Mouse (Mus musculus) cerebral cortex, adult 2 months (tissue): ENCODE results near the gene Nxn.

Experiments
- WGBS: fragments of 180-500 bp; shearing (Covaris S2); methylation state at CpG from one replicate; pipeline ENCODE4 v1.1.7; 2018; 5-methylcytosine and 5-hydroxymethylcytosine counted together

Nxn gene

GRCm38 (mm10) chr11:76260208-76261050 lies 138.5 kb downstream of the Nxn start:
- WGBS: 73% methylated on average over 10 of the region's 10 CpGs

DNA sequence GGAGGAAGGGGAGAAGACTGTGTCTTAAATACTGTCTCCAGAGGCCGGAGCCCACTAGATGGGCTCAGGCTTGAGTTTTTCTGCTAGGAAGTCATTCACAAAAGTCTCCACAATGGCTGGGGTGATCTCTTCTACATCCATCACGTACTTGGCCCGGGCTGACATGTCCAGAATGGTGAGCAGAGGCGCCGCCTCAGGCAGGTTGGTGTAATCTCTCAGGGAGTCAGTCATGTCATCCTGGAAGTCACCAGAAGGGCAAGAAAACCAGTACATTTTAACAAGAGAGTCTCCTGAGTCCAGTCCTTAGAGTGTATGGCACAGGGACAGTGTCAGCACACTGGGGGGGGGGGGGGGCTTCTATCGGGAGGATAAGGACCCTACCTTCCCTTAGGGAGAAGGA lies 140.4 kb downstream of the Nxn start:
- 89% methylated on average over 6 of the region's 6 CpGs for WGBS

DNA sequence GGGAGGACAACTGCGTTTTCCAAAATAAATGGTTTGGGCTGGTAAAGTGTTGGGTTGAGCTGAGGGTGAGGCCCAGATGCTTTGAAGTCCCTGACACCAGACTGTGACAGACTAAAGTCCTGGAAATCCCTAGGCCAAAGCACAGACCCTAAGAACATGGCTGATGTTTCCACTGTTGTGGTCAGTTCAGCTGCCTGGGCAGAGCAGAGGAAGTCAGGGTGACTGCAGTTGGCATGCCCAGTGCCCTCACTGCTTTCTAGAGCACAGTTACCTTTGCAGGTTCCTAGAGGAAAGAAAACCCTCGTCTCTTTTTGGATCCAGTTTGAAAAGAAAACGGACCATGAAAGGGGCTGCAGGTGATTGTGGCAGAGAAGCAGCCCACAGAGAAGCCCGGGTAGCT lies 141.6 kb downstream of the Nxn start:
- 91% methylated on average over 4 of the region's 4 CpGs for WGBS

DNA sequence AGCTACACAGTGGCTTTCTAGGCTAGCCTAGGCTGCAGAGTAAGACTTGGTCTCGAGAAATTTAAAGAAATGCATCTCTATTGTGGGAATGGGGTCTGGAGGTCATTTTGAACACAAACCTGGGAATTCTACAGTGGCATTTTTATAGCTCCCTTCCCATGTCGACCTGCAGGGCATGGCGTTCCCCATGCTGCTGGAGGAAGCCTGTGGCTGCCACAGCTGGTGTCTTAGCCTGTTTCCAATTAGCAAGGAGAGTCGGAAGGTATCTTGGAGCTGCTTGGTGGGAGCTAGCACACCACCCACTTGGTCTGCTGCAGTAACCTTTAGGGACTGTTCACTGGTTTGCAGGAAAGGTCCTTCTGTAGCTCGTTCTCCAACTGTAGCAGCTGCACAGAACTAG lies 142.8 kb downstream of the Nxn start:
- 76% methylated on average over 5 of the region's 5 CpGs for WGBS

DNA sequence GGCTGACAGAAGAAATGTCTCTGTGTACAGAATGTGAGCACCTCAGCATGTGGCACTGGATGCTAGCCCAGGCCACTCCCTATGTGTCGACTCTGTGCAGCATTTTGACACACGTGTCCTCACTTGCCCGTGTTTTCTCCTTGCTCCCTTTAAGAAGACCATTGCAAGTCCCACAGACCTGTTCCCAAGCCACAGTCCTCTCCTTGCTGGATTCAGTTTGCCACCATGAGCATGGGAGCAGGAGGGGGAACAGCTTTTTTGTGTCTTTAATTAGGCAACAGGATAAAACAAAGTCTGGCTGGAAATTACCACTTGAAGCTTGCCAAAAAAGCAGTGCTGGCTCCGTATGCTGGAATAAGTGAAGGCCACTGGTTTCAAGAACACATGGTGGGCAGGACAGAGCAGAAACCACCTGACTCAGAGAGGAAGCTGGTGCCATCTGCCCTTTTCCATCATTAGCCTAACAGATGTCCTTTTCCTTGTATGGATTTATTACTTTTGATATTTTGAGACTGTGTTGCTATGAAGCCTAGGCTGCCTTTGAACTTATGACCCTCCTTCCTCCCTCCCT lies 143.4 kb downstream of the Nxn start:
- WGBS: 29% methylated on average over 4 of the region's 4 CpGs

DNA sequence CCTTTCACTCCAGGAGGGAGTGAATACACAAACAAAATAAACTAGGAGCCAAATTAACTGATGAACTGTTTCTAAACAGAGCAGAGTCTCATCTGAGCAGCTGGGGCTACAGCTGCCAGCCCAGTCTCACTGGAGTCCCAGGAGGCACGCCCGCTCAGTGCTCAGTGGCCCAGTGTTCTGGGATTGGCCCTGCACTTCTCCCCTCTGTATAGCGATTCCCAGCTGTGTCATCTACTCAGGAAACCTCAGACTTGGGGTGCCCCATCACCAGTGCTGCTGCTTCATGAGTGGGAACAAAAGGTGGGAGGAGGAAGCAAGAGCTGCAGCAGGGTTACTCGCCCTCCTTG lies 145.0 kb downstream of the Nxn start:
- 68% methylated on average over 4 of the region's 4 CpGs for WGBS

GRCm38 (mm10) chr11:76253145-76253917 lies 145.6 kb downstream of the Nxn start:
- WGBS: 37% methylated on average over 5 of the region's 5 CpGs

GRCm38 (mm10) chr11:76252036-76252435 lies 146.9 kb downstream of the Nxn start:
- WGBS: 54% methylated on average over 3 of the region's 3 CpGs

- WGBS: 60% methylated on average over 2 of the region's 2 CpGs
Measured at GRCm38 (mm10) chr11:76247239-76247638, 151.7 kb downstream of the Nxn start.

GRCm38 (mm10) chr11:76243811-76244546 lies 155.0 kb downstream of the Nxn start:
- 1% methylated on average over 34 of the region's 34 CpGs for WGBS

GRCm38 (mm10) chr11:76242901-76243810 lies 155.8 kb downstream of the Nxn start, which contains the start of the genes Mrm3 and Glod4:
Gene Mrm3 (plus strand): TSS chr11:76243715.
Gene Glod4 (minus strand): TSS chr11:76243725.
- whole genome bisulfite sequencing: under 1% methylated on average over 61 of the region's 61 CpGs

DNA sequence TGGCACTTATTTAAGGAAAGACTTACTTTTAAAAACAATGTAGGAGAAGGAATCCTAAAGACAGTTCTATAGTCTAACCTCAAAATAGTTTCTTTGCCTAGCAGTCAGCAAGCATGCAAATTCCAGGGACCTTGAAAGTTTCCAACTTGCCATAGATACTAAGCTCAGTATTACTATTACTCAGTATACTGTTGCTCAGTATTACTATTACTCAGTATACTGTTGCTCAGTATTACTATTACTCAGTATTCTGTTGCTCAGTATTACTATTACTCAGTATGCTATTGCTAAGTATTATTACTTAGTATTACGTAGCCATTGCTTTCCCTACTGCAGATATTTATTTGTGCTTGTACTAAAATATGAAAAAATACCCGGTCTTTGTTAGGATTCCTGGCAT lies 159.2 kb downstream of the Nxn start:
- WGBS: 91% methylated on average over 2 of the region's 2 CpGs

- 91% methylated on average over 3 of the region's 3 CpGs for WGBS
Measured at GRCm38 (mm10) chr11:76236136-76236535, 162.8 kb downstream of the Nxn start.

GRCm38 (mm10) chr11:76224631-76225030 lies 174.3 kb downstream of the Nxn start:
- 94% methylated on average over 5 of the region's 5 CpGs for WGBS

DNA sequence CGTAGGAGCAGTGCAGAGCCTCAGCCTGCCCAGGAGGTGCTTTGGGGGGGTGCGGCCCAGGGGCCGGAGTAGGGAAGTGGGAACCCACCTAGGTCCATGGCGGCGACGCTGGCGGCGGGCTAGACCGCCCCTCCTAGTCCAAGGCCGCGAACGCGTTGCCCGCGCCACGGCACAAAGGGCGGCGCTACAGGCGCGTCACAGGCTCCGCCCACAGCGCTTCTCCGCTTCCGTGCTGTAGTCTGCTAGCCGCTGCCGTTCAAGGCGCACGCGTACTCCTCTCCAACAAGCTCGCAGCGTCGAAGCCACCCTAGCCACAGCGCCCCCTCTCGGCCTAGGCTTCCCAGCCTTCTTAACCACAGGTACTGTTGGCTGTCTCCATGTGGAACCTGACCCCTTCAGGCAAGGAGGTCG lies 181.5 kb downstream of the Nxn start, which contains the start of the genes Dbil5 and Gemin4:
Dbil5 (plus strand) TSS at position 219 of the 411 bp plus-strand sequence.
Gemin4 (minus strand) TSS at position 275 of the 411 bp plus-strand sequence.
- under 1% methylated on average over 35 of the region's 35 CpGs for WGBS

GRCm38 (mm10) chr11:76216681-76217389 lies 182.1 kb downstream of the Nxn start:
- 2% methylated on average over 33 of the region's 33 CpGs for WGBS

DNA sequence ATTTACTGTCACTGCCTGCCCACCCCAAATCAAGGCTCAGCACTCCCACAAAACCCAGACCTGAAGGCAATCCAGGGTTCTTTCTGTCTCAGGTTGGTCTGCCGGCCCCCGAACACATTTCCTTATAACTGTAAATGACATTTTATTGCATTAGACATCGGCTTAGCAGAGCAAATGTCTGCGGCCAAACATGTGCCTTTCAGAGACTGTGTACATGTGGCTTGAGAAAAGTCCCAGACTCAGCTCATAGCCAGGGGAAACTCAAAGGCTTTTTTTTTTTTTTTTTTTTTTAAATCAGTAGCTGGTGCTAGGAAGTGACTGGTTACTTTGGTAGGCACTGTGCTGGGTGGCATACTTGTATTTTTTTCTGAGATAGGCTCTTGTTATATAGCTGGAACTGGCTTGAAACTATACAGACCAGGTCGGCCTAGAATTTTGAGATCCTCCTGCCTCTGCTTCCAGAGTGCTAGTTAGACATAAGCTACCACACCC lies 182.8 kb downstream of the Nxn start:
- 91% methylated on average over 5 of the region's 5 CpGs for WGBS

DNA sequence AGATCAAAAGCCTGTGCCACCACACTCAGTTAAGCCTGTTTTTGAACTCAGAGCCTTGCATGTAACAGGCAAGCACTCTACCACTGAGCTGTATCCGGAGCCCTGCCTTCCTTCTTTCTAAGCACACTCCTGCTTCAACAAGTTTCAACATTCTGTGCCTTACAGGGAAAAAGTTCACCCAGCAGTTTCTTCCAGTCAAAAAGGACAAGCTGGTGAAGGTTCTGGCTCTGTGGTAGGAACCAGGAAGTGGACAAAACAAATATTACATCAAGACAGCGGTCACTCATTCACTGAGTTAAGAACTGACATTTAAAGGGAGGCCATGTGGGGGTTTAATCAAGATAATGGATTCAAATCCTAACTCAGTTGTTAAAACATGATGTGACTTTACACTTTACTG lies 183.9 kb downstream of the Nxn start:
- WGBS: 87% methylated on average over 2 of the region's 2 CpGs

DNA sequence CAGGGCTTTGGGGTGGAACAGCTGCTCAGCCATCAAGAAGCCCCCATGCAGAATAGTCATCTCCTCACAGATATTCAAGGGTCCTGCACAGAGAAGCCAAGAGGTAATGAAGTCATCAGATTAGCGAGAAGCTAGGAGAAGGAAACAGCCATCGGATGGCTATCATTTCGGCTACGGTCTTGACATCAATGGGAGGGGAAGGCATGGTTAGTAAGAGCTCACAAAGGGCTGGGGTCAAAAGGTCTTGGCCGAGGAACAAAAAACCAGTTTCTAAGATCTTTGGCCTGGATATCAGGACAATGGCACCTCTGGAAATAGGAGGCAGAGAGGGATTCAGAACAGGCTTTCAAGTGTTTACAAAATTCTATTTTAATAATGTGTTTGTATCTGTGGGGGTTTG lies 185.1 kb downstream of the Nxn start:
- WGBS: 60% methylated on average over 5 of the region's 5 CpGs

DNA sequence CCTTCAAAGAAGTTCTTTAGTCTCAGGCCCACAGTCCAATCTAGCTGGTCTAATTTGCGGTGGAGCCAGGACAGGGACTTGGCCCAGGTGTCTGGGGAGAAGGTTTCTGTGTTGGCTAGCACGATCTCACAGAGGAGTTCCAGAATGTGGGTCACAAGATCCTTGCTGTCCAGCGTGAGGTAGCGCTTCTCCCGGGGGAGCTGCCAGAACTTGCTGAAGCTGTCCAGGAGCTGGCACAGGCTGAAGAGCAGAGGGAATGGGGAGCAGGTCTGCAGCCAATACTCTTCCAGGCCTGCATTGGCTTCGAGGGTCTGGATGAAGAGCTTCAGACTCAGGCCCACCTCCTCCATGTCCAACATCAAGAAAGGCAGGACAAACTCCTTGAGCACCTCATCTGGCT lies 187.3 kb downstream of the Nxn start:
- 64% methylated on average over 5 of the region's 6 CpGs for whole genome bisulfite sequencing
